Mouse (Mus musculus): Measurements from ENCODE around the gene Map4k3. TPM values are rescaled to one million over a fixed set of nuclear protein-coding genes. Genes with fewer than 3 reads are reported as not detected.

Map4k3 gene
- polyA plus RNA-seq, 1 experiment from 2014 or later: 15.1 TPM

DNA sequence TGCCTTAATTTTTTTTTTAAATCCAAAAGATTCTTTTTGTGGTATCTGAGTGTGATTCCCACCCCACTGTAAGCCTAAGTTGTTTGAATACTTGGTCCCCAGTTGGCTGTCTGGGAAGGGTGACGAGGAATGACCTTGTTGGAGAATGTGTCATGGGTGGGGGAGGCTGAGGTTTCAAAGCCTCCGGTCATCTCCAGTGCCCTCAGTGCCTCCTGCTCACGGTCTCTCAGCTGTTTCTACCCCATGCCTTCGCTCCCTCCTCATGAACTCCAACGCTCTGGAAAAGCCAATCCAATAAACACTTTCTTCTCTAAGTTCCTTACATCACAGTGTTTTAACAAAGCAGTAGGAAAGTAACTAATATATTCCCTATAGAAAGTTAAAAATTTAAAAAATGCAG is 45.2 kb downstream of the Map4k3 start:
- no peaks in the 10 kb centered on the region for H3K27me3 ChIP-seq (replicated peaks)
- H3K9me3 ChIP-seq: no peaks in the 10 kb centered on the region
- ATAC-seq (ENCODE audit: extremely low read depth, insufficient number of reproducible peaks, low FRiP score, low TSS enrichment): no peak
- WGBS: 54% methylated on average over 5 of the region's 5 CpGs
- no peak overlapping the region for H3K4me2 ChIP-seq
- H3K27ac ChIP-seq (replicated peaks): no peak overlapping the region
- no peak overlapping the region for H3K4me3 ChIP-seq
- H3K36me3 ChIP-seq: peaks cover 15% of the 10 kb centered on the region
- H3K9ac ChIP-seq: no peak overlapping the region
- peaks cover 27% of the 10 kb centered on the region for H3K4me1 ChIP-seq

DNA sequence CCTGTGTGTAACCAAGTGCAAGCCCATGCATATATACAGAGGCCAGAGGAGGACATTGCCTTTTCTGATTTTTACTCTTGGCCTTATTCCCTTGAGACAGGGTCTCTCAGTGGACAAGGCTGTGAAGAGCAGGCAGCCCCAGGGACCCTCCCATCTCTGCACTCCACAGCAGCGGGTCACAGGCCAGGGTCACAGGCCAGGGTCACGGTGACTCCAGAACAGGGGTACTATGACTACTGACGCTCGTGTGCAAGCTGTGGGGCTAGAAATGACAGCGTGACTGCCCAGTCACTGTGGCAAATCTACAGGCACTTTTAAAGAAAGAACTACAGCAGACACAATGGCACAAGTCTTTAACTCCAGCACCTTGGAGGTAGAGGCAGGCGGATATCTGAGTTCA is 50.1 kb downstream of the Map4k3 start:
- no peak for ATAC-seq (ENCODE audit: extremely low read depth, insufficient number of reproducible peaks, low FRiP score, low TSS enrichment)
- WGBS: 71% methylated on average over 6 of the region's 6 CpGs

DNA sequence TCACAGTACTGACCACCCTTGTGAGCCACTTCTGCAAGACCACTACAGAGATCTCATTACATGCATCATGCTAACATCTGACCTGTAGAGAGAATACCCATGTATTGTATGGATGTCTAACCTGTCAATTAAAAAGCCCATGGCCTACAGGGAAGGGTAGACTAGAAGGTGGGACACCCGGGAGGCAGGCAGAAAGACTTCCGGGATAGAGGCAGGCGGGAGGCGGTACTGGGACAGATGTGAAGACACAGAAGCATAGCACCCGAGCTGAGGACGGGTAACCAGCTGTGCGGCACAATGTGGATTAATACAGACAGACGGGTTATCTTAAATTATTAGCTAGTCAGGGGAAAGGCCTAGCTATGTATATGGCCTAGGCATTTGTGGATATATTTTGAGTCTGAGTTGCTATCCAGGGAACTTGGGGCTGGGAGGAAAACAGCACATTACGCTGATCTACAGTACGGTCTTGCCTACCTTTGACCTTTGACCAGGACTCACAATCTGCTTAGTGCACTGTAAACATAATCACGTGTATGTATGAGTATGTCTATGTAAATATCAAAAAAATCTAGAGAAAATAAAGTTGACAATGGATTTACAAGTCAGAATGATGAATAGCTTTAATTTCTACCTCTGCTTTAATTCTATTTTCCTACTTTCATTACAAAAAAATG is 51.3 kb downstream of the Map4k3 start:
- Histone ChIP-seq H3K4me3 (no peak overlapping the region), H3K27ac (replicated peaks) (no peak overlapping the region), H3K9ac (no peak overlapping the region), H3K9me3 (no peaks in the 10 kb centered on the region), H3K4me2 (no peak overlapping the region), H3K4me1 (peaks cover 6% of the 10 kb centered on the region; the same call in 1 of the 2 replicates), H3K36me3 (peaks cover 11% of the 10 kb centered on the region), H3K27me3 (replicated peaks) (no peaks in the 10 kb centered on the region)
- no peak for ATAC-seq (ENCODE audit: extremely low read depth, insufficient number of reproducible peaks, low FRiP score, low TSS enrichment)
- 84% methylated on average over 11 of the region's 11 CpGs for WGBS

More for the DNA sequence above, 50.1 kb downstream of the Map4k3 start:
- Histone ChIP-seq H3K27me3 (replicated peaks) (no peaks in the 10 kb centered on the region), H3K9me3 (no peaks in the 10 kb centered on the region), H3K4me2 (no peak overlapping the region), H3K4me1 (peaks cover 17% of the 10 kb centered on the region), H3K4me3 (no peak overlapping the region), H3K9ac (no peak overlapping the region), H3K27ac (replicated peaks) (no peak overlapping the region), H3K36me3 (peaks cover 11% of the 10 kb centered on the region)

DNA sequence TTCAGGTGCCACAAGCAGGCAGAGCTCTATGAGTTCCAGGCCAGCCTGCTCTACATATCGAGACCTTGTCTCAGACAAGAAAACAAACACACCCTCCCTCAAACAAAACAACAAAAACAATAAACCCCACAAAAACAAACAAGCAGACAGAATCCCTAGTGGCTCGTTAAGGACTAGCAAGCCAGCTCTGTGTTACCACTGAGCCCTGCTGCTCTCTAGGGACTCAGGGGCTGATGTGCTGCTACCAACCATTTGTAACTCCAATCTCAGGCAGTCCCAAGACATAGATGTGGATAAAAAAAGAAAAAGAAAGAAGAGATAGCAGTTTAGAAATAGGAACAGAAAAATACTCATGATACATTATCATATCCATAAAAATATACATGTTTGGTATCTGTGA is 52.1 kb downstream of the Map4k3 start:
- H3K4me2 ChIP-seq: no peak overlapping the region
- no peak for ATAC-seq (ENCODE audit: extremely low read depth, insufficient number of reproducible peaks, low FRiP score, low TSS enrichment)
- no peaks in the 10 kb centered on the region for H3K9me3 ChIP-seq
- H3K27ac ChIP-seq (replicated peaks): no peak overlapping the region
- H3K4me1 ChIP-seq: peaks cover 6% of the 10 kb centered on the region; the same call in 1 of the 2 replicates
- H3K4me3 ChIP-seq: no peak overlapping the region
- peaks cover 11% of the 10 kb centered on the region for H3K36me3 ChIP-seq
- no peaks in the 10 kb centered on the region for H3K27me3 ChIP-seq (replicated peaks)
- no peak overlapping the region for H3K9ac ChIP-seq
- WGBS: 62% methylated on average over 2 of the region's 2 CpGs

DNA sequence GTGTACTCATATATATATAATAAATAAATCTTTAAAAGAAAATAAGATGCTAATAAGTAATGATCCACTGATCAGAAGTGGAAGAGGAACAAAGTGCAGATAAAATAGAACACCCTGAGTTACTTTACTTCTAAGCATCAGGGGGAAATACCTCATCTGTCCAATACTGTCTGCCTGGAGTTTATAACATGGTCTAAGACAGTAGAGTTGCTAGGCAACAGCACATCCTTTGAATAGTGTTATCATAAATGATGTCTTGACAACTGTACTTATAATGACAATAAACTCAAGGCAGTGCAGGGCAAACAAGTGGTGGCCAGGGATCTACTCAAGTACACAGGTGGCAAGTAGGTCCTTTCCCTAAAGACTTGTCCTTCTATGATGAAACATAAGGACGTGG is 57.9 kb downstream of the Map4k3 start:
- H3K4me3 ChIP-seq: no peak overlapping the region
- no peaks in the 10 kb centered on the region for H3K27me3 ChIP-seq (replicated peaks)
- H3K4me1 ChIP-seq: peaks cover 9% of the 10 kb centered on the region; the same call in 1 of the 2 replicates
- H3K36me3 ChIP-seq: no peaks in the 10 kb centered on the region
- WGBS: 79% methylated on average over 1 of the region's 1 CpGs
- ATAC-seq (ENCODE audit: extremely low read depth, insufficient number of reproducible peaks, low FRiP score, low TSS enrichment): no peak
- no peak overlapping the region for H3K27ac ChIP-seq (replicated peaks)
- no peaks in the 10 kb centered on the region for H3K9me3 ChIP-seq
- H3K9ac ChIP-seq: no peak overlapping the region
- H3K4me2 ChIP-seq: no peak overlapping the region

DNA sequence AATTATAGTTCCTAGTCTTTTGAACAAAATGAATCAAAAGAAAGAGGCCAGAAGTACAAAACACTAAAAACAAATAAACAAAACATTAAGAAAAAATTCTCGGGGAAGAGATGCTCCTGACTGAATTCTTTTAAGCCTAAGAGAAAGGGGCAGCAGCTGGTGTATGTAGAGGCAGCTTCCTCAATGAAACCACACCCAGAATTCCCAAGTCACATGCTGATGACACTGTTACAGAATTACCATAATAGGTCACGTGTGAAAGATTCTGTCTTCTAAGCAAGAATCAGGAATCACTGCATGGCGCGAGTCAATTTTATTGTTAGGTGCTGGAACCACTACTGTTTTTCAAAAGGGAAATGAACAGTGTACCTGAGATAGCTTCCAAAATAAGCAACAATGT is 64.7 kb downstream of the Map4k3 start:
- H3K4me2 ChIP-seq: no peak overlapping the region
- peaks cover 15% of the 10 kb centered on the region for H3K36me3 ChIP-seq
- 82% methylated on average over 4 of the region's 4 CpGs for WGBS
- no peaks in the 10 kb centered on the region for H3K9me3 ChIP-seq
- H3K4me3 ChIP-seq: no peak overlapping the region
- no peak overlapping the region for H3K27ac ChIP-seq (replicated peaks)
- peaks cover 3% of the 10 kb centered on the region; the same call in 1 of the 2 replicates for H3K4me1 ChIP-seq
- no peak overlapping the region for H3K9ac ChIP-seq
- H3K27me3 ChIP-seq (replicated peaks): no peaks in the 10 kb centered on the region
- ATAC-seq (ENCODE audit: extremely low read depth, insufficient number of reproducible peaks, low FRiP score, low TSS enrichment): no peak

DNA sequence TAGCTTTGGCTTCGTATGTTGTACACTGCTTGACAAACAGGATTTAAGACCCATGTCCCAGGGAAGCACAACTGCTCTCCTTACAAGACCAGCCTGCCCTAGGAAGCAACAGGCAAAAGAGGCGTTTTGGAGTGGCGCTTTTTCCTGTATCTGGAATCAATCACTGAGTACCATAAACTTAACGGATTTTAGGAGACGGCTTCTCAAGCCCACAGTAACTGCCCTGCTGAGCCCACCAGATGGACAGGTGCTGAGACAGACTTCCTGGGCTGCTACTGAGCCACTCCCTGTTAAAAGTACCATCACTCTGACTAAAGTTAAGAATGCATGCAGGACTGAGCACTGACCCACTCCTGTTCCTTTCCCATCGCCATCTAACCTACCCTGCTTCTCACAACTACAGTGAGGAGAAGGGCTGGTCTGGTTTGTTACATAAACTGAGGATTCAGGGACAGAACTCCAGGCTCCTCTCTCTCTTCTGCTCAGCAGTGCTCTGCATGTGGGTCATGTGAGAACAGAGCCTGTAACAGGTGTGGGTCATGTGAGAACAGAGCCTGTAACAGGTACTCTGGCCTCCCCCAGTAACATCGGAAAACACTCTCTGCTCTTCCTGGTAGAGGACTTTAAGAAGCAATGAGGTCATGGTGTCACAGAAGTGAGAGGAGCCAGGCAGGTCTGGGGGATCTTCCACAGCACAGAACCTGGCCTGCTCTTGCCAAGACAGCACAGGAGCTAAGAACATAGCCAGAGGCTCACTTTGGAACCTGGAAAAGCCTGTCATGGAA is 65.3 kb downstream of the Map4k3 start:
- Histone ChIP-seq H3K4me1 (no peaks in the 10 kb centered on the region), H3K4me3 (no peak overlapping the region), H3K27ac (replicated peaks) (no peak overlapping the region), H3K4me2 (no peak overlapping the region), H3K9ac (no peak overlapping the region), H3K9me3 (no peaks in the 10 kb centered on the region), H3K36me3 (peaks cover 15% of the 10 kb centered on the region), H3K27me3 (replicated peaks) (no peaks in the 10 kb centered on the region)
- WGBS: 71% methylated on average over 7 of the region's 7 CpGs
- no peak for ATAC-seq (ENCODE audit: extremely low read depth, insufficient number of reproducible peaks, low FRiP score, low TSS enrichment)

DNA sequence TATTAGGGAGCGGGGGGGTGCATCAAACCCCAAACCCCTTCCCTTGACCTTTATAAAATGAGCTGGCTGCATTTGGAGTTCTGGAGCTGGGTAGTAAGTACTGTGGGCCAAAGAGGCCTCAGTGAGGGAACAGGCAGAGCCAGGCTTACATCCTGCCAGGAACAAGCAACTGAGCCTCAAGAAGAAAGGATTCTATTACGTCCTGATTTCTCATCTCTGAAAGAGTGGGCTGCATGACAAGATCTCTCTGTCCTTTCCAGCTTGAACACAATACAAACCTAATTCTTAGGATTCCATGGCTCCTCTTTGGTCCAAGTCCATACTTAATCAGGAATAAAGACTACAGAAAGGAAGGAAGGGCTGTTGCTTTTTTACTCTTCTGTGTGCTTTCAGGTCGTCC is 66.4 kb downstream of the Map4k3 start:
- H3K9ac ChIP-seq: no peak overlapping the region
- ATAC-seq (ENCODE audit: extremely low read depth, insufficient number of reproducible peaks, low FRiP score, low TSS enrichment): no peak
- 77% methylated on average over 3 of the region's 3 CpGs for WGBS

DNA sequence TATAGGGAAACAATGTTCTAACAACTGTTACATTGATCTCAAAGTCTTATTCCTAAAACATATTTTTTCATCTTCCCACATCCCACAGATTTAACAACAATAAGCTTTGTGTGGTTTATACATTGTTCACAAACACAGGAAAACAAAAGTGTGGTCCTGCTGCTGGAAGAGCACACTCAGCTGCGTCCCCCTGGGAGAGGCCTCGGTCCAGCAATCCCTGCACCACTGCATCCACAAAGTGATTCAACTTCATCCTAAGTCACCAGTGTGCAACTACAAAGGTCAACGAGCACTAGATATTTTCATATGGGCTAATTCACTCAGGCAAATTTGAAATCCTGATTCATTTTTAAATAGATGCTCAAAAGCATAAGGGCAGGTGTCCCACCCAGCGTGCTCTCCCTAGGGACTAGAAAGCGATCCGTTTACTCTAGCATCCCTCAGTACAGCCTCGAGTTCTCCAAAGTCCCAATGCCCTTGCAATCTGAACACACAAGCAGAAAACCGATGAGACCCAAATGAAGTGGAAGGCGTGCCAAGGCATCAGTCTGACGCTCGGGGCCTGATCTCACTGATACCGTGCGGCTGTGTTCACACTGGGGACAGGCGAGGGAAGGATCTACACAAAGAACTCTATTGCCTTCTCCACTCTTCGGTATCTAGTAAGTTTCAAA is 67.4 kb downstream of the Map4k3 start:
- Histone ChIP-seq H3K27ac (replicated peaks) (no peak overlapping the region), H3K4me1 (0 out of 2 replicates have a peak, but pooled peaks cover 4% of the 10 kb centered on the region), H3K9me3 (no peaks in the 10 kb centered on the region), H3K27me3 (replicated peaks) (no peaks in the 10 kb centered on the region), H3K9ac (no peak overlapping the region), H3K4me2 (no peak overlapping the region), H3K36me3 (peaks cover 18% of the 10 kb centered on the region), H3K4me3 (no peak overlapping the region)
- 83% methylated on average over 15 of the region's 15 CpGs for WGBS
- ATAC-seq (ENCODE audit: extremely low read depth, insufficient number of reproducible peaks, low FRiP score, low TSS enrichment): no peak

More for the DNA sequence above, 66.4 kb downstream of the Map4k3 start:
- H3K4me2 ChIP-seq: no peak overlapping the region
- no peak overlapping the region for H3K4me3 ChIP-seq
- H3K27me3 ChIP-seq (replicated peaks): no peaks in the 10 kb centered on the region
- 0 out of 2 replicates have a peak, but pooled peaks cover 1% of the 10 kb centered on the region for H3K4me1 ChIP-seq
- H3K36me3 ChIP-seq: peaks cover 15% of the 10 kb centered on the region
- H3K9me3 ChIP-seq: no peaks in the 10 kb centered on the region
- H3K27ac ChIP-seq (replicated peaks): no peak overlapping the region

DNA sequence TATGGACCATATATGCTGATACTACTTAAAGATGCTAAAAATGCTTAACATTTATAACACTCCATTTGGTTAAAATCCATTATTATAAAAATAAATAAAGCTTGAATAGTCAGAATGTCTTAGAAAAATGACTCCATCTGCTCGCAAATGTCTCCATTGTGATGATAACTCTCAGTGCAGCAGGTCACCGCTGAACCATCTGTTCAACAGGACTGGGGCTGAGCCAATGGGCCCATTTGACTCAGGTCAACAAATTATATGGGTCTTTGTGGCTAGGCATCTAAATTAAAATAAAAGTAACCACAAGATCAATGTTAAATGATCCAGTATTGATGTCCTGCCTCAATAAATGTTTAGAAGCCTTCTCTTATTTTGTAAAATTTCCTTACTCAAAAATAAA is 68.1 kb downstream of the Map4k3 start:
- WGBS: 85% methylated on average over 2 of the region's 2 CpGs
- H3K27me3 ChIP-seq (replicated peaks): no peaks in the 10 kb centered on the region

DNA sequence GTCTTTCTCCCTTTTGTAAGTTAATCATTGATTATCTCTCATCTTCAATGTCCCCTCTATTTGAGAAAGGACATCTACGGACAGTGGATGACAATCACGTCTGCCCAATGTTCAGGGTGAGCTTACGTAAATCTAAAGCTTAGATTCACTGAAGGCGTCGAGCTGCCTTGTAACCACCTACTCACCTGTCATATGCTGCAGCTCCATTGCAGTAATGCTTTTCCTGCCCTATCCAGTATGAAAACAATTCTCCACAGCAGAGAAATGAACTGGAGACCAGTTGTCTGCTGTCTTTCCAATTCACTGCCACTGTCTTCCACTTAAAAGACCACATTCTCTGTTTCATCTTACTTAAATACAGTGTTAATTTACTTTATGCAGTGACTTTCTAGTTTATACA is 68.5 kb downstream of the Map4k3 start:
- 93% methylated on average over 5 of the region's 5 CpGs for WGBS
- Histone ChIP-seq H3K27ac (replicated peaks) (no peak overlapping the region), H3K27me3 (replicated peaks) (no peaks in the 10 kb centered on the region), H3K9me3 (no peaks in the 10 kb centered on the region), H3K4me2 (no peak overlapping the region), H3K9ac (no peak overlapping the region), H3K4me1 (0 out of 2 replicates have a peak, but pooled peaks cover 4% of the 10 kb centered on the region), H3K36me3 (peaks cover 28% of the 10 kb centered on the region), H3K4me3 (no peak overlapping the region)
- ATAC-seq (ENCODE audit: extremely low read depth, insufficient number of reproducible peaks, low FRiP score, low TSS enrichment): no peak

More for the DNA sequence above, 68.1 kb downstream of the Map4k3 start:
- Histone ChIP-seq H3K9ac (no peak overlapping the region), H3K4me2 (no peak overlapping the region), H3K9me3 (no peaks in the 10 kb centered on the region), H3K4me3 (no peak overlapping the region), H3K36me3 (peaks cover 24% of the 10 kb centered on the region), H3K27ac (replicated peaks) (no peak overlapping the region), H3K4me1 (0 out of 2 replicates have a peak, but pooled peaks cover 4% of the 10 kb centered on the region)
- ATAC-seq (ENCODE audit: extremely low read depth, insufficient number of reproducible peaks, low FRiP score, low TSS enrichment): no peak

Measured in heart, embryonic 13.5 days (tissue).